Mouse (Mus musculus) cerebellum, adult 9-11 months (tissue): Measurements from ENCODE around the gene Hpdl.
A peak's percentile ranks its signal among the peaks of the same experiment; 100 is the strongest.
"Not testable (repeated sequence)": the region's sequence is repeated elsewhere in the genome, so short reads cannot be mapped to it uniquely, and the experiment has no call there.

Source experiments
- DNase-seq: peaks from one replicate; pipeline ENCODE4 v3.0.0; 2022

Gene Hpdl

DNA sequence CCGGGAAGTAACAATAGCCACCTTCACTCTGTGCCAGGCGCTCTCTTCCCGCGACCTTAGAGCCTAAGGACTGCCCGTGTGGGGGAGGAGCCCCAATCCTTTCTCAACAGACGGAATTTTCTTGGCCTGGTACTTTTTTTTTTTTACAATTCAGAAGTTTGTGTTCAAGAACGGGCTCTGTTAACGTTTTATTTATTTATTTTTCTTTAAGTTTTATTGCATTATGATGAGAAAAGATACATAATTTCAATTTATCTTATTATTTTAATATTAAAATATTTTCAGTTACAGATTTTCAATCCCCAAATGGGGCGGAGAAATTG is at the start of gene Hpdl:
Hpdl (minus strand) TSS at position 14 of the 323 bp plus-strand sequence.
- no peak for DNase-seq

DNA sequence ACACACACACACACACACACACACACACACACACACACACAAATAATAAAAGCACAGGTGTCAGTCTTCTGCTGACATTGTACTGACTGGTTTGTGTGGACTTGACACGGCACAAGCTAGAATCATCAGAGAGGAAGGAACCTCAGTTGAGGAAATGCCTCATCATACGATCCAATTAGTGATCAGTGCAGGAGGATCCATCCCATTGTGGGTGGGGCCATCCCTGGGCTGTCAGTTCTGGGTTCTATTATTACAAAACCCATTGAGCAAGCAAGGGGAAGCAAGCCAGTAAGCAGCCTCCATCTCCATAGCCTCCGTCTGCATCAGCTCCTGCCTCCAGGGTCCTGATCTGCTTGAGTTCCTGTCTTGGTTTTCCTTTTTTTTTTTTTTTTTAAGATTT is 48.4 kb upstream of the Hpdl start:
- DNase-seq = no peak

DNA sequence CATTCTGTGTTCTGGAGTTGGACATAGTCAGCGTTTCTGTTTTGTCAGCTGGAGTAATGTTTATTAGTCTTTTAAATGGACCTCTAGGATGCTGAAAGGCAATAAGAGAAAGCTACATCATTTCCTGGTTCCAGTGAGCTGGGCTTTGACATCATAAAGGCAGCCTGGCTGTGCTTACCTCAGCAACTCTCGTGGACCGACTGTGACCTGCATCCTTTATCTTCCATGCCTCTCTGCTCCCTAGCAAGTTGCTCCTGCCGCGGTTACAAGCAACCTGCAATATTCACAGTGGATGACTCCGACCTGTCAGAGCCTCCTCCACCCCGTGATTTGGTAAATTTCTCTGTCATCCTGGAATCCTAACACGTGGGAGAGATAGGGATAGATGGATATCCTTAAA is 40.5 kb upstream of the Hpdl start:
- no peak for DNase-seq

DNA sequence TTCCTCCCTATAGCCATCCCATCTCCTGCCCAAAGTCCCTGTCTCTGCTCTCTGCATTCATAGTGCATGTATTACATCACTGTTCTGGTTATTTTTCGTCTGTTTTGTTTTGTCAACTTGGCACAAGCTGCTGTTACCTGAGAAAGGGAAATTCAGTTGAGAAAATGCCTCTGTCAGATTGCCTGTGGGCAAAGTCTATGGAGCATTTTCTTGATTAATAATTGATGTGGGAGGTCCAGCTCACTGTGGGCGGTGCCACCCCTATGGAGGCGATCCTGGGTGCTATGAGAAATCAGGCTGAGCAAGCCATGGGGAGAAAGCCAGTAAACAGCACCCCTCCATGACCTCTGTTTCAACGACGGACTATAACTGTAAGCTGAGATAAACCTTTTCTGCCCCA is 38.2 kb upstream of the Hpdl start:
- DNase-seq = no peak

DNA sequence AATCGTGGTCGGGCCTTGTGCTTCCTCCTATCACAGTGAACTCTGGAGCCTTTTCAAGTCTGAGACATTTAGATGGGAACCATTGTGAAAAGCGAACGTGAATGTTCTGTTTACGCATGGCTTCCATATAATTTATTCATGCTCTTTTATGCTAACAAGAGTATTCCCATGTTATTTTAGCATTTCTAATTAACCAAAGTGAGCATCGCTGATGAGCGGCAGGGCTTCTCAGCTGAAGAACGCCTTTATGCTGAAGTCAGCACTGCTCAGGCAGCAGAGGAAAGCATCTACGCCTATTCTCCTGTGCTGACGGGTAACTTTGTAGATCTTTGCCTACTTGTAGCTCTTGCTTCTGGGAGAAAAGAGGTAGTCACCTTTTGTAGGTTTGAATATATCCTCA is 35.7 kb upstream of the Hpdl start:
- no peak for DNase-seq

DNA sequence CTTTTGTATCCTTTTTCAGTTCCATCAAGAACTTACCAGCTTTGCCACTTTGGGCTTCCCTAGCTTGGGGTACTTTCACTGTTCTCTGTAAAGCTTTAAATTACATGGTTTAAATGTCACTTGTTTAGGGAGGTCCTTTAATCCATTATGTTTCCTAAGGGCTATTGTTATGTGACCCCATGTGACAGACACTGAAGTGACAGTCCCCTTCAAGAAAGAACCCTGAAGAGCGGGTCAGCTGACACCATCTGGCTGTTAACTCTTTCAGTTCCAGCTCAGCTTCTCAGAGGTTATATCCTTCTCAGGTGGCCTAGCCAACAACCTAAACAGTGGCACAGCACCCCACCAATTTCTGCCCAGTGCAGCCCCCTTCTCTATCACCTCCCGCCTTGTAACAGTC is 32.8 kb upstream of the Hpdl start:
- no peak for DNase-seq

DNA sequence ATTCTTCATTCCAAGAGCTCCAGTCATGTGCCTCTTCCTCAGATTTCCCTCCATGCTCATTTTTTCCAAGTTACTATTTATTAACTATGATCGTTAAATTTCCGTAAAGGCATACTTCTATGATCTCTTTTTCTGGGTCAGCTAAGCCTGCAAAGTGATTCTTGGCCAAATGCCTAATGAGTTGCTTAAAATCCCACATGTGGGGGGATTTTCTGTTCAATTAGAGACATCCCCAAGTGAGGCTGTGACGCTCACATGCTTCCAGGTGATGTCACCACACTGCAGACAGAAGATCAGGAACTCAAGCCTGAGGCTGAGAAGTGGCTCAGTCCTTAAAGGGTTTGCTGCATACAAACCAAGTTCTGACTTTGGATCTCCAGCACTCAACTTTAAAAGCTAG is 28.4 kb upstream of the Hpdl start:
- no peak for DNase-seq

DNA sequence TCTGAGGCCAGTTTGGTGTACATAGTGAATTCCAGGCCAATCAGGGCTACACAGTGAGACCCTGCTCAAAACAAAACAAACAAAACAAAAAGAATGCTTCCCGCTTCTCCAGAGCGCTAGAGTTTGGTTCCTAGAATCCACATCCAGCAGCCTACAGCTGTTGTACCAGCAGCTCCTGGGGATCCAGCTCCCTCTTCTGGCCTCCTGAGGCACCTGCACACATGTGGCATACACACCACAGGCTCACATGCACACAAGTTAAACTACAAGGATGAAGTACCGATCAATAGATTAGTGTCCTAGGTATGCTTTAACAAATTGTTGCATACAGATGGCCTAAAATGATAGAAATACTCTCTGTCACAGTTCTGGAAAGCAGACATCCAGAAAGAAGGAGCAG is 22.8 kb upstream of the Hpdl start:
- DNase-seq = no peak

DNA sequence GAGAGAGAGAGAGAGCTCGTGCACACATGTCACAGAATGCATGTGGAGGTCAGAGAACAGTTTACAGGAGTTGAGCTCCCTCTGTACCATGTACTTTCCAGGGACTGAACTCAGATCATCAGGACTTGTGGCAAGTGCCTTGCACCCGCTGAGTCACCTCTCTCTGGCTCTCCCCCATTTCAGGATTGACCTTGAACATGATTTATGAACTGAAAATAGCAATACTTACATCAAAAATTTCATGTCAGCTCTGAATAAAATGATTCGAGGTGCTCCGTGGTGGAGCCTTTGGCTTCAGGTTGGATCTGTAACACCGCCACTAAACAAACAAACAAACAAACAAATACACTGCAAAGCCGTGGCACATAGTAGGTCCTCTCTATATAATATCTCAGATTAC is 19.3 kb upstream of the Hpdl start:
- no peak for DNase-seq

DNA sequence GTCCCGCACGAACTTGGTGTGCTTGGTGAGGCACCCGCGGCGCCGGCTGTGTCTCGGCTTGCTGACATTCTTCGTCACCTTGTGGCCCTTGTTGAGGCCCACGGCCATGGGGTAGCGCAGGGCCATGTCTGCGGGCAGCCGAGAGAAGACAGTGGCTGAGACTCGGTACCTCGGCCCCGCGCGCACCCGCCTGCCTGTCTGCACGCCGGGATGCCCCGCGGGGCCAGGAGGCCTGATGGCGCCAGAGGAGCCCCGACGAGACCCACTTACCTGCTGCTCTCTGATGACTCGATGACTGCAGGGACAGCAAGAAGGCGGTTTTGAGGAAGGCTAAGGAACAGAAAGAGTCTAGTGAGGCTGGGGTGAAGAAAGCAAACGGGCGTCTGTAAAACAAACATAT is 18.6 kb upstream of the Hpdl start:
- not testable (repeated sequence) for DNase-seq

DNA sequence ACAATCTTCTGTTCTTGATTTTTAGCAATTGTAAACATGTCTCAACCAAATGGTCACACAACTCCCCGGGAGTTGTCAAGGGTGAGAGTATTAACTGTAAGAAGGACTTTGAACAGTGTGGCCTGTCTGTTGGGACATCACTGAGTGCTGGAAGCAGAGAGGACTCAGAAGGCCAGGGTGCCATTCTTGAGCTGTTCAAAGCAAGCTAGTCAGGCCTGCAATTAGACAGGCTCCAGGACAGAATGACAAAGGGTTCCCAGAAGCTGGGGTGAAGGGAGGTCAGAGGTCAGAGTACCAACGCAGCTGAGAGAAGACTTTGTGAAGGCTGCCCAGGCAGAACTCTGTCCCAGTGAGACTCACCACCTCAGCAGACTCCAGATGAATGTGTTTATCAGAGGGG is 17.5 kb upstream of the Hpdl start:
- DNase-seq = no peak

DNA sequence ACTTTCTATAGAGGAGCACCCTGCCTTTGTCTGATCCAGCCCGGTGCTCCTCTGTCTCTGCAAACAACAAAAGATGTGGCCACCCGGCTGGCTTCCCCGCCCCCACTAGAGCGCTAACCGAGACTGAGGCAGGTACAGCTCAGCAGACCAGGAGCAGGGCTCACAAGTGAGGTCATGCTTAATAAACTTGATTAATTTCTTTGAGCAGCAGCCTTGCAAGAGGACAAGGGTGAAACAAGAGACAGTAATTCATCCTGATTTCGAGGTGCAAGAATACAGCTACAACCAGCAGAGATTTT is 8.5 kb upstream of the Hpdl start:
- no peak for DNase-seq

DNA sequence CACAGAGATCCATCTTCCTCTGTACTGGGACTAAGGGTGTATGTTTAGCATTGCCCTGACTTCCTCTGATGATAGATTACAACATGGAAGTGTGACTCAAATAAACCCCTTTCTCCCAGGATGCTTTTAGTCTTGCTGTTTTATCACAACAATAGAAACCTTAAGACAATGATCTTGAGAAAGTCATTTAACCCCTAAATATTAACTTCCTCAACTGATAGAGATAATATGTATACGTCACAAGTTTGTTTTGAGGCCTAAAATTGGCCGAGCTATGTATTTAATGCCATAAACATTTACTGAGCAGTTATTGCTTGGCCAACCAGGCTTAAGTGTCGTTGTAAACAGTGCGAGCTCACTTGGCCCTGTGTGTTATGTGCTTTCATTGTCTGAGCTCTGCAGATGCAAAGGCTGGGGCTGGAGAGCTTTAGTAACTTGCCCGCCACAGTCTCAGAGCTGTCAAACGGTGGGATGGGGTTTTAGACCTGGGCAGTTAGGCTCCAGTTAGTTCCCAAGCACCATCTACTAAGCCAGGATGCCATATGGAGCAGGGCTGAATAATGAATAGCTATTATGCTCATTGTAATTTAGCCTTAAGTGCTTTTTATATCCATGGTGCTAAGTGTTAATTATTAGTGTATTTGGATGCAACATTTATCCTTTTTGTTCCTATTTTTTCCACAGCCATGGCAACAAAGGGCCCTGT is 8.0 kb upstream of the Hpdl start:
- DNase-seq = no peak

DNA sequence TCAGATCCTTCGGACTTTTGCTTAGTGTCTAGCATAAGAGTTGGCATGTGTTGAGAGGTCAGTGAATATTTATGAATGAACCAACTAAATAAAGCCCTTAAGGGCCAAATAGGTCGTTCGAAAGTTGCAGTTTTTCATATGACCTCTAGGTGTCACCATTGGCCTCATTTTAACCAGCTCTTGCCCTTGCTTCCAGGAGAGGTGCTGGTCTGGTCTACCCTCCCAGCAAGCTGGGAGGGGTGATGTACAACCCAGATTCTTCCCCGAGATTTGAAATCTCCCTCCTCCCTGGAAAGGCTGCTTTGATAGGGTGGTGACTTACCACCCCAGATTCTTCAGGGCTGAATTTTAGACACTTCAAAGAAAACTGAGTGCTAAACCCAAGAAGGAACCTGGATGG is 6.3 kb upstream of the Hpdl start:
- DNase-seq = peak; percentile 69

DNA sequence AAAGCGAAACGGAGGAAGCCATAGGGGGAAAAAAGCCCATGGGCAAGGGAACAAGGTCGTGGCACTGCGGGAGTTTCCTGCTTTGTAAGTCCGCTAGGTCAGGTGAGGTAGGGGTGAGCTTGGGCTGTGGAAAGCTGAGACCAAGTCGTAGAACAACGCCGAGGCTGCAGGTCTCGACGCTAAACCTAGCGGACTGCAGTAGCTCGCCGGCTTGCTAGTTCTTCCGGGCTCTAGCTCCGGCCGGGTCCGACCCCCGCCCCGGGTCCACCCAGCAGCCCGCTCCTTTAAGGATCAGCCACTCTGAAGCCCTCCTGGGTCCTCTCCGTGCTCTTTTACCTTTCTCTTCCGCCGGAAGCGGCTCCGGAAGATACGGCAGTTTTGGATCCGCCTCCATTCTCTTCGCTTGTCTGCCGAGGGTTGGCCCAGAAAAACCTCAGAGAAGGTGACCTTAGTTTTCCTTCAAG is 3.1 kb upstream of the Hpdl start:
- DNase-seq = peak; percentile 82

DNA sequence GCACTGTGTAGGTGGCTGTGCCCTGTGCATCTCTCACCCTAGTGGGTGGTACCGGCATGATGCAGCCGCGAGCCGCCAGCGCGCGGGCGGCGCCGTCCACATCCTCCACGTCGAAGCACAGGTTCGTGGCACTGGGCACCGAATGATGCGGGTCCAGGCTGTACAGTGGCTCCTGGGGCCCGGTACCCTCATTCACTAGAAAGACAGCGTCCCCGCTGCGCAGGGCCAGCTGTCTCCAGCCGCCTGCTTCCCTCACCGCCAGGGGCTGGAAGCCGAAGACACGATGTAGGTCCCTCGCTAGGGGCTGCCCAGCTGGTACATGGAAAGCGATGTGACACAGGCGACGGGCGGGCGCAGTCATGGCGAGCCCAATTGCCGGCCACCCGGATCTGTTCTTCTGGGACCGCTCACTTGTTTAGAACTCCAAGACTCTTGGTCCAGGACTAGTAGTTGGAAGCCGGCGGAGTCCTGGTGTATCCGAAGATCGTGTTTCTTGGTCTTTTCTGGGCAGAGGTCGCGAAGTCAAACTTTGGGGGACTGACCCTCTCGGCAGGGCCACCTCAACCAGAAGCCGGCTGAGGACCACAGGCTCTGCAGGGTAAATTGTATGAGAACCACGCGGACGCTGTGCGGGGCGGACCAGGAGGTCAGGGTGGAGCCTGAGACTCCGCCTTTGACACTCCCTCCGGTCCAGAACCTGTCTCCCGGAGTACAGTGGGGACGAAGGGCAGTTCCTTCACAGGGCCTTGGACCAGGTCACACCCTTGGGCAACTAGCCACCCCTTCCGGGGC is 409 bp downstream of the Hpdl start:
- peak; percentile 83 for DNase-seq

DNA sequence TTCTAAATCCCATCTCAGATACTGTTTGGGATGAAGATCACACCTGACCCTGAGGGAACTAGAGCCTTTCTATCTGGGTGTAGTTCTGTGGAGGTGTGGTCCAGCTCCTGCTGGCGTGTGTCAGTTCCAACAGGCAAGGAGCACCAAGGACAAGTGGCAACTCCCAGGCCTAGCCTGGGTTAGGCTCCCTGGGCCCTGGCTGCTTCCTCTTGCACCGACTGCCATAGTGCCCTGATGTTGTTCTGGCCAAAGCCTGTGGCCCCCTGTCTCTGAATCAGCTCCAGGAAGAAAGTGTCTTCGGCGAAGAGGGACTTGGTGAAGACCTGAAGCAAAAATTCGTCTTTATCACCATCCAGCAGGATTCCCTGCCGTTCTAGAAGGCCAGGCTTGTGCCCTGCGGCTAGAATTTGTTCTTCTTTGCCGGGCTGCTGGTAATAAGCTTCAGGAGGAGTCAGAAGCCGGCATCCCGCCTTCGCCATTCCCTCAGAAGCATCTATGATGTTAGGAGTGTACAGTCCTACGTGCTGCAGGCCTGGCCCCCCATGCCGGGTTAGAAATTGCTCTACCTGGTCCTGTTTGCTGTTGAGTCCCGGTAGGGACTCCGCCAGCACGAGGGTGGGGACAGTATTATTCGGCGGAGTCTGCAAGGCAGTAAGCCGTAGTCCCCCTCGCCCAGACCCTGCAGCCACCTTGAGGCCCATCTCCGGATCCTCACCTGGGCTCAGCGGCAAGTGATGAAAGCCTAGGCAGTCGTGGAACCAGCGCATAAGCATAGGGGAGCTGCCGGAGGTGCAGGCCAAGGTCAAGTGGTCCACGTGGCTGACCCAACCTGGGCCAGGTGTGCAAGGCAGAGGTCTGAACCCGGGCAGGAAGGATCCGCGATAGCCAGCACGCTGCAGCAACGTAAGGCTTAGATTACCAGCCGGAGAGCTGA is 1.3 kb downstream of the Hpdl start:
- peak; percentile 50 for DNase-seq

DNA sequence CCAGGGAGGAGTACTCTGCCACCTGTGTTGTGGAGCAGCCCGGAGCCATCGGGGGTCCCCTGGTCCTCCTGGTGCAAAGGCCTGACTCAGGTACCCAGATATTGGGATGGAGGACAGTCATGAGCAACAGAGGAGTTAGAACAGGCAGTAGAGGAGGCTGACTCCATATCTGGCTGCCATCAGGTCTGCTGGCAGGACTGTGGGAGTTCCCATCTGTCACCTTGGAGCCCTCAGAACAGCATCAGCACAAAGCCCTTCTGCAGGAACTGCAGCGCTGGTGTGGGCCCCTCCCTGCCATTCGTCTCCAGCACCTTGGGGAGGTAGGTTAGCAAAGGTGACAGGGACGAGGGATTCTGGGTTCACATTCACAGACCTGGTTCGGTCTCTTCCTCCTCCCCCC is 4.0 kb downstream of the Hpdl start:
- peak; percentile 86 for DNase-seq

DNA sequence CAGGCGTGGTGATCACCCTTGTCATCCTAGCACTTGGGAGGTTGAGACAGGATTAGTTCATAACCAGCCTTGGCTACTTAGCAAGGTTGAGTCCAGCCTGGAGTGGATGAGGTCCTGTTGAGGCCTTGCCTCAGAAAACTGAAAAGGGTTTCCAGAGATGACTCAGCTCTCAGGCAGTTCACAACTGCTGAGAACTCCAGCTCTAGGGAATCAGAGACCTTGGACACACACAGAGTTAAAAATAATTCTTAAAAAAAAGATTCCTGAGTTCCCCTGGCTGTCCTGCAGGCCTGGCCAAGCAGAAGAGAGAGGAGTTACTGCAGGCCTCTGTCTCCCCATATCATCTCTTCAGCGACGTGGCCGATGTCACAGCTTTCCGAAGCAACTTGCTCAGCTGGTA is 6.2 kb downstream of the Hpdl start:
- no peak for DNase-seq

DNA sequence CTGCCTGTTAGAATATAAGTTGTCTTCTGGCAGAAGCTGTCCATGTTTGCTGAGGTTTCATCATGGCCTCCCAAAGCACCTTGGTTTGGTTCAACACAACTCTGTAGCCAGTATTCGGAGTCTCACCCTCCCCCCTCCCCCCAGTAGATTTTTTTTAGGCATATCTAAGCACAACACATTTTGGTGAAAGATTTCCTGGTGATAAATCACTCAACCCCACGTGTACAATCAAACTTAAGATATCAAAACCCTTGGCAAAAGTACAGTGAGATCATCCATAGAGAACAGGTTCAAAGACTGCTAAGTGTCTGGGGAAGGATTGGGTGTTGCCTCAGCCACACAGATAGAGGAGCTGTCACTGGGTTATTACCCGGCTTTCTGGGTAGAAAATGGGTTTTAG is 10.5 kb downstream of the Hpdl start:
- no peak for DNase-seq

DNA sequence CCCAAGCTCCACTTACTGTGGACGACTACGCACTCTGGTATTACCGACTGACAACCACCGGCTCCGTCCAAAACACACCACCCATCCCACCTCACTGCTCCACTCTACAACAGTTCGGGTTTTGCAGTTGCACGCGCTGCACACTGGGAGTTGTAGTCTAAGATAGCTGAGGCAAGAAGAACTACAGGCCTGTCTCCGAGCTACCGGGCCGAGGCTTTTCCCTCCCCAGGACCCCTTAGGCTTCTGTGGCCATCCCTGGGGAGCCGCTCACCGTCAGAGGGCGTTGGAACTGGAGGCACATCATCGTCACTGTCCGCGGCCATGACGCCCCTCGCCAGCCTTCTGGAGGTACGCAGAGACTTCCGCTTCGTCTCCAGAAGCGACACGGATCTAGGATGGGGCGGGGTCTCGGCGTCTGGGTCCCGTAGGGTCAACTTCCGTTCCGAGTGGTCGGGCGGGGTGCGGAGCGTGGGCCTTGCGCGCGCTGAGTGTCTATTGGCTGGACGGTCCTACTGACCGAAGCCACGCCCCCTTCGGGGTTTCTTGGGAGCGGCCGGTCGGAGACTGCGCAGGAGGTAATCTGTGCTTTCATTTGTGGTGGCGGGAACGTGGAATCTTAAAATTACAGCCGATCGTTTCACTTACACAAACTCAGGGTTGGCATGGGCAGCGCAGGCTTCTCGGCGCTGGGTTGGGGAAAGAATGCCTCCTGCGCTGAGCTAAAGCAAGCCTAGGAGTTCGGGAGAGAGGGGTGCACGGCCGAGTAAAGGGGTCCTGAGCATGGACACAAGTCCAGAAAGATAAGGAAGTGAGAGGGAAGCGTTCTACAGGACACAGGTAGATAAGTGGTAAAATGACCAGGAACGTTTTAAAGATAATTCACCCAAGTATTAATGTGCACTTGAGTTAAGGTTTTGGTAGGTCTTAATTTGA is 14.0 kb downstream of the Hpdl start, which contains the start of the genes Toe1 and Mutyh:
Toe1 (minus strand) TSS at position 444 of the 933 bp plus-strand sequence.
Mutyh (plus strand) TSS at position 527 of the 933 bp plus-strand sequence.
- DNase-seq = peak; percentile 95

DNA sequence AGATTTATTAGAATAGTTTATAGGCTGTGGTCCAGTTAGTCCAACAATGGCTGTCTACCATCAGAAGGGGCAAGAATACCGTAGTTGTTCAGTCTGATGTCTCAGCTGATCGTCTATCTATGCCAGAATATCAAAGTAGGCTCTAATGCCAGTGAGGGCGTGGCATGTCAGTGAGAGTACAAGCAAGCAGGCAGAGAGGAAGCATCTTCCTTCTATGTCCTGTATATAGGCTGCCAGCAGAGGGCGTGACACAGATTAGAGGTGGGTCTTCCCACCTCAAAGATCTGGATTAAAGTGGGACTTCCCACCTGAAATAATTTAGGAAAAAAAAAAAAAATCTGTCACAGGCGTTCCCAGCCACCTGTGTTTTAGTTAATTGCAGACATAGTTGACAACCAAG is 21.6 kb downstream of the Hpdl start:
- no peak for DNase-seq
